Mouse (Mus musculus): ENCODE measurements around the gene 2200002J24Rik.

2200002J24Rik gene

GRCm38 (mm10) chr7:30698589-30698988, at the start of gene 2200002J24Rik:
Gene 2200002J24Rik (plus strand): TSS chr7:30698926.
- DNase-seq (ENCODE audit: low read depth), result peak; percentile 50

GRCm38 (mm10) chr7:30649591-30650540, 48.9 kb upstream of the 2200002J24Rik start, which contains the start of gene Rbm42:
Gene Rbm42 (minus strand): TSS chr7:30650317.
- DNase-seq (ENCODE audit: low read depth), result peak; percentile 99

DNA sequence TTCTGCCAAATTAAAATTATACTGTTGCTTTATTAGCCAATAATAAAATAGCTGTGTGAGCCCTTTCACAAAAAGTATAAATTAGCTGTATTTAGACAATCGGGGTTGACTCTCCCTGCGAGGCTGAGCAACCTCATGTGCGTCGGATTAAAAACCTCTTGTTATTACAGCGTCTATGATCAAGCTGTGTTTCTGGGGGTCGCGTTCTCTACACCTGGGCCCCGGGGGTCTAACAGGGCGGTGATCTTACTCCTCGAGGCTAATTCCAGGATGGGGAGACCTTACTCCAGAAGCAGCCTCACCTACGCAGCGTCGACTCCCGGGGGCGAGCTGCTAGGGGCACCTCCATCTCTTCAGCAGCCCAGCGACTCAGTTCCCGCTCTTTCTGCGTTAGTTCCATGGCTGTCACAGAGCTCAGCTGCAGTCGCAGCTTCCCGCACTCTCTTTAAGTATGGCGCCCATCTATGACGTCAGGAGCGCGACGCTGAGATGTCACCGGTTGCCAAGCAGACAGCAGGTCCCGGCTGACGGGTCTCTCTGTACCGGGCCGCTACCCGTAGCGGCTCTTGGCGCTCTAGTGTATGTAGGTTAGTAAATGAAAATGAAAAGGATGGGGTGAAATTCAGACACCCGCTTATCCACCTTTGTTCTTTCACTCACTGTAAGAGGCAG, 34.1 kb upstream of the 2200002J24Rik start, which contains the start of gene Haus5:
Gene Haus5 (minus strand): TSS at position 466 of the 672 bp plus-strand sequence.
- peak; percentile 92 for DNase-seq (ENCODE audit: low read depth)

DNA sequence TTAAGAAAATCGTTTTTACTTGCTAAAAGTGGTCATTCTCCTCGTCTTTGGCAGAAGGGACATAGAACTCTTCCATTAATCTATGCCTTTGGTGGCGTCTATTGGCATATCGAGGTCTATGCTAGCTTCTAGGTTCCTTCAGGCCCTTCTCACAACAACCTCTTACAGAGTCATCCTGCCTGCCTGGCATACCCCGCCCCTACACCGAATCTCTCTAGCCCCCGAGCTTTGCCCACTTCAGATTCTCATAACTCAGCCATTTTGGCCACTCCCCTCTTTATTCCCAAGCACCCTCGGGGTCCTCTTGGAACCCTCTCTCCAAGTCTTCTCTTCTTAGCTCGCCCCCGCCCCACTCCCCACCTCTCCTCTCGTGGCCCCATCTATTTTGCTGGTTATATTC, 33.4 kb upstream of the 2200002J24Rik start:
- no peak for DNase-seq (ENCODE audit: low read depth)

GRCm38 (mm10) chr7:30669229-30669628, 29.5 kb upstream of the 2200002J24Rik start:
- peak; percentile 52 for DNase-seq (ENCODE audit: low read depth)

DNA sequence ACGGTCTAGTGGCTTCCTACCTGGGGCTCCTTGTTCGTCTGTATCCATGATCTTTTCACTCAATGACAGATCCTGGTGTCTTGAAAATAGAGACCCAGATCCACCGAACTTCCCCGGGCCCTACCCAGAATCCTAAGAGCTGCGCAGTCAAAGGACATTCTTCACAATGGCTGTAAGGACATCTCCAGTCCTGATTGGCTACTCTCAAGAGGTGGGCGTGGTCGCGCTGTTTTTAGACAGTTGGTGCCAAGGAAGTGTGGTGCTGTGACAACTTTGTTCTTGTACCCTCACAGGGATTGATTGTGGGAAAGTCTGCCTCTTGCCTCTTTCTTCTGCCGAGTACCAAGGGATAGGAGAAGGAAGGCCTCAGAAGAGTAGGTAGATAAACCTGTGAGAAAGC, 27.2 kb upstream of the 2200002J24Rik start, which contains the start of gene Pmis2:
Gene Pmis2 (minus strand): TSS at position 126 of the 400 bp plus-strand sequence.
- DNase-seq (ENCODE audit: low read depth), result no peak

DNA sequence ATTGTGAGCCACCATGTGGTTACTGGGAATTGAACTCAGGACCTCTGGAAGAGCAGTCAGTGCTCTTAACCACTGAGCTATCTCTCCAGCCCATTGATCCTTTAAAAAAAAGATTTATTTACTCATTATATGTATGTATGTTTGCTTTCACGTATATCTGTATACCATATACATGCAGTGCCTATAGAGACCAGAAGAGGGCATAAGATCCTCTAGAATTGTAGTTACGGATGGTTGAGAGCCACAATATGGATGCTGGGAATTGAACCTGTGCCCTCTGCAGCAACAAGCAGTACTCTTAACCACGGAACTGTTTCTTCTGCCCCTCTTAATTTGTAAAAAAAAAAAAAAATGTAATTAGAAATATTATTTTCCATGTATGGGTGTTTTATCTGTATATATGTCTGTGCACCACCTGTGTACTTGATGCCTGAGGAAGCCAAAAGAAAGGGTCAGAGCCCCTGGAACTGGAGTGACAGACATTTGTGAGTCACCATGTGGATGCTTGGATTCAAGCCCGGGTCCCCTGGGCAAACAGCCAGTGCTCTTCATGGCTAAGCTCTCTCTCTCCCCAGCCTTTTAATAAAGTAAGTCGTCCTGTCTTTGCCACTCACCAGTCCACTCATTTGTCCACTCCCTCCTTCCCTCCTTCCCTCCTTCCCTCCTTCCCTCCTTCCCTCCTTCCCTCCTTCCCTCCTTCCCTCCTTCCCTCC, 20.3 kb upstream of the 2200002J24Rik start:
- DNase-seq (ENCODE audit: low read depth), result no peak

GRCm38 (mm10) chr7:30681897-30682296, 16.8 kb upstream of the 2200002J24Rik start:
- DNase-seq (ENCODE audit: low read depth), result no peak

- DNase-seq (ENCODE audit: low read depth), result no peak
Measured at GRCm38 (mm10) chr7:30683425-30683824, 15.3 kb upstream of the 2200002J24Rik start.

DNA sequence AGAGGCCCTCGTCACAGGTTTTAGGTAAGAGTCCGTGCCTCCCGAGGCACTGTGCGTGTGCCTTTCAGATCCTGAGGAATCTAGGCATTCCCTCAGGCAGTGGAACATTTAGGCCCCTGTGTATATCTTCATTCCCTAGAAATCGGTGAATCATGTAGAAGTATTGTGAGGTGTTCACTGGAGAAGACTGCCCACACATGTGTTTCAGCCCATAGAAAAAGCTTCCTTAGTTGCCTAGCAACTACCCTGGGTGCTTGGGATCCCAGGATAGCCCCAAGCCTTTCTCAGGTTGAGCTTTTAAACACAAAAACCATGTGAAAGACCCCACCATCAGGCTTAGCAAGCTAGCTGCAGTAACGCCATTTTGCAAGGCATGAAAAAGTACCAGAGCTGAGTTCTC, 10.4 kb upstream of the 2200002J24Rik start:
- no peak for DNase-seq (ENCODE audit: low read depth)

DNA sequence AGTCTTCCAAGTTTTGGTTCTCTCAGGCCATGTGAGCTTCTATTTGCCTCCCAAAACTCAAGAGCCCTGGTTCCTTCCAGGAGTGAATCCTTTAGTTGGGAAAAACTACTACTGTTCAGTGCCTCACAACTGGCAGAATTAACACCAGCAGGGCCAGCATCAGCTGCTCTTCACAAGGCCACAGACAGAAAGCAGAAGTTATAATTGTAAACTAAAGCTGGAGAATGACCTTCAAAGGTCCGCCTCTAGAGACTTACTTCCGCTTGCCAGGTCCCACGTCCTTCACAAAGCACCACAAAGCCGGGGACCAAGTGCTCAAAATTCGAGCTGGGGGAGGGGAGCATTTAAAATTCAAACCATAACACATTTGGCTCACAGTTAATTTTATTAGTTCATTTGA, 625 bp upstream of the 2200002J24Rik start:
- no peak for DNase-seq (ENCODE audit: low read depth)

- no peak for DNase-seq (ENCODE audit: low read depth)
Measured at GRCm38 (mm10) chr7:30706214-30706882, 7.6 kb downstream of the 2200002J24Rik start.

- DNase-seq (ENCODE audit: low read depth), result no peak
Measured at GRCm38 (mm10) chr7:30707441-30707840, 8.7 kb downstream of the 2200002J24Rik start.

GRCm38 (mm10) chr7:30711942-30712341, 13.2 kb downstream of the 2200002J24Rik start, which contains the start of gene Atp4a:
Gene Atp4a (plus strand): TSS chr7:30712209.
- no peak for DNase-seq (ENCODE audit: low read depth)

DNA sequence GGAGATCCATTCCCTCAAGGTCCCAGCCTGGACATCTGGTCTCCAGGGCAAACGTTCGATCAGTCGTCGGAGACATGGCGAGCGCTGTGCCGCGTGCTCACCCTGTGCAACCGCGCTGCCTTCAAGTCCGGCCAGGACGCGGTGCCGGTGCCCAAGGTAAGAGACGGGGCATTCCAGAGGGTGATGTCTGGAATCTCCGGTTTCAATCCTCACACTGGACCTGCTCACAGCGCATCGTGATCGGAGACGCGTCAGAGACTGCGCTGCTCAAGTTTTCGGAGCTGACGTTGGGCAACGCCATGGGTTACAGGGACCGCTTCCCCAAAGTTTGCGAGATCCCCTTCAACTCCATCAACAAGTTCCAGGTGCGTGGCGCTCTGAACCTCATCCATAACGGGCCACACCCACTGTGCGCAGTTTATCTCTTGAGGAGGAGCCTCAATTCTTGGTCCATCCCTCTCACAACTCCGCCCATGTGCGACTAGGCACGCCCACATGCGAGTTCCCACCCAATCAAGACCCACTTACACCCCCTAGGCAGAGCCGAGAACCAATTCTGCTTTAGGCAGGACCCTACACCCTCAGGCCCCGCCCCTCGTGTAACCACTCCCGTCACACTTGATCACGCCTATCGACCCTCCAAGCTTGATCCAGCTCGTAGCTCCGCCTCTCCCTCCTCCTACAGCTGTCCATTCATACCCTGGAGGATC, 18.4 kb downstream of the 2200002J24Rik start:
- peak; percentile 96 for DNase-seq (ENCODE audit: low read depth)

GRCm38 (mm10) chr7:30717716-30718046, 19.0 kb downstream of the 2200002J24Rik start:
- DNase-seq (ENCODE audit: low read depth), result no peak

DNA sequence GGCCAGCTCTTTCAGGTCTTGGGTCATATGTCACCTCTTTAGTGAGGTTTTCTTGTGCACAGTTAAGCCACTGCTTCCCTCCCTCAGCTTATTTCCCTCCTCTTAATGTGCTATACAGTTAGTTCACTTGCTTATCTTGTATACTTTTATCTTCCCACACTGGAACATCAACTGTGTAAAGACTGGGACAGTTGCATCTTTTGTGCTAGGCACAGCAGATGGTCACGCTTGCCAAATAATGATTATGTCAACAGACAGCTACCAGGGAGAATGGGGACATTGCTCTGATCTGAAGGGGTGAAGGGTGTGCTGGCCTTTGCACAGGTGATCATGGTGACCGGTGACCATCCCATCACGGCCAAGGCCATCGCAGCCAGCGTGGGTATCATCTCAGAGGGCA, 20.9 kb downstream of the 2200002J24Rik start:
- no peak for DNase-seq (ENCODE audit: low read depth)

GRCm38 (mm10) chr7:30721286-30721685, 22.6 kb downstream of the 2200002J24Rik start:
- DNase-seq (ENCODE audit: low read depth), result no peak

GRCm38 (mm10) chr7:30723274-30723953, 24.7 kb downstream of the 2200002J24Rik start:
- no peak for DNase-seq (ENCODE audit: low read depth)

GRCm38 (mm10) chr7:30728214-30728613, 29.5 kb downstream of the 2200002J24Rik start:
- no peak for DNase-seq (ENCODE audit: low read depth)

All from c-Kit-positive CD71-positive TER-119-negative erythroid progenitor cells, embryonic 14.5 days (primary cell).